Mouse (Mus musculus) midbrain, embryonic 13.5 days (tissue): Measurements from ENCODE around the gene Dyrk1a. TPM values are rescaled to one million over a fixed set of nuclear protein-coding genes. Genes with fewer than 3 reads are reported as not detected.

Experiments
- ATAC-seq: fragments of 200-750 bp; cut with Nextera tagmentation; 2 replicates; pipeline ENCODE4 v1.8.0; 2017; ENCODE audit warnings: mild to moderate bottlenecking, moderate TSS enrichment, moderate library complexity
- H3K27ac ChIP-seq: fragments of 300-500 bp; sonication (generic); 2 replicates; pipeline ENCODE4 v1.5.1; 2015; ENCODE audit warnings: inconsistent platforms, mild to moderate bottlenecking, moderate library complexity
- H3K27me3 ChIP-seq: fragments of 300-500 bp; sonication (generic); 2 replicates; pipeline ENCODE4 v1.6.1; 2015; ENCODE audit warnings: mild to moderate bottlenecking, inconsistent platforms
- H3K36me3 ChIP-seq: fragments of 300-500 bp; sonication (generic); 2 replicates; pipeline ENCODE4 v1.6.1; 2015; ENCODE audit warnings: mild to moderate bottlenecking, inconsistent platforms
- H3K4me1 ChIP-seq: fragments of 300-500 bp; sonication (generic); replicated peaks from 2 replicates; pipeline ENCODE4 v1.6.1; 2015; ENCODE audit warnings: inconsistent platforms
- H3K4me2 ChIP-seq: fragments of 300-500 bp; sonication (generic); replicated peaks from 2 replicates; pipeline ENCODE4 v1.6.1; 2015; ENCODE audit warnings: moderate library complexity, mild to moderate bottlenecking, inconsistent platforms
- H3K4me3 ChIP-seq: fragments of 300-500 bp; sonication (generic); replicated peaks from 2 replicates; pipeline ENCODE4 v1.5.1; 2015; ENCODE audit warnings: mild to moderate bottlenecking, inconsistent platforms
- H3K9ac ChIP-seq: fragments of 300-500 bp; sonication (generic); replicated peaks from 2 replicates; pipeline ENCODE4 v1.6.1; 2015; ENCODE audit warnings: mild to moderate bottlenecking, inconsistent platforms
- H3K9me3 ChIP-seq: fragments of 300-500 bp; sonication (generic); 2 replicates; pipeline ENCODE4 v1.6.1; 2016; ENCODE audit warnings: mild to moderate bottlenecking, inconsistent platforms
- WGBS: fragments of 180-500 bp; shearing (Covaris S2); methylation state at CpG from one replicate; pipeline ENCODE4 v1.1.7; 2015; 5-methylcytosine and 5-hydroxymethylcytosine counted together
- polyA plus RNA-seq: library from polyadenylated mRNA; unstranded; fragments of >200 nt; fragmentation: Nextera tagmentation; extraction: Ambion mirVana; gene quantifications from 2 replicates; pipeline ENCODE4 v1.2.1, GENCODE M21; 2015

Gene Dyrk1a
- polyA plus RNA-seq, 1 experiment from 2014 or later = 11.7 TPM

DNA sequence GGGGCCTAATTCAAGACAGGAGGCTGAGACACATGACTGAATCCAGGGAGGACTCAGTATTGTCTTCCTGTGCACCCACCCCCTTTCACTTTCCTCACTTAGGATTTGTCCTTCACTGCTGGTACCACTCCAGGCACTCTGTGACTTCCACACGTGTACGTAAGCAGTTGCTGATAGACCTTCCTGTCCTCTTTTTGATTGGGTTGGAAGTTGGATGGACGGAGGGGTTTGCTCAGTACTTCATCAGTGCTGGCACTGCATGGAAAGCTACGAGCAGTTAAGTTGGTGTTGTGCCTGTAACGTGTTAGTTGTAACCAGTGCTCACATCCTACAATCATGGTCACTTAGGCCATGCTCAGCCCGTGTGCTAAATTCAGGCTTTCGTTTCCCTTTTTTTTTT is 55.8 kb downstream of the Dyrk1a start:
- H3K36me3 ChIP-seq = no peaks in the 10 kb centered on the region
- no peak overlapping the region for H3K27ac ChIP-seq
- peaks cover 22% of the 10 kb centered on the region for H3K4me1 ChIP-seq
- no peak overlapping the region for H3K4me2 ChIP-seq
- 92% methylated on average over 7 of the region's 7 CpGs for WGBS
- H3K4me3 ChIP-seq = no peak overlapping the region
- H3K9ac ChIP-seq = no peak overlapping the region
- H3K9me3 ChIP-seq = no peaks in the 10 kb centered on the region
- ATAC-seq = no peak
- H3K27me3 ChIP-seq = no peaks in the 10 kb centered on the region

DNA sequence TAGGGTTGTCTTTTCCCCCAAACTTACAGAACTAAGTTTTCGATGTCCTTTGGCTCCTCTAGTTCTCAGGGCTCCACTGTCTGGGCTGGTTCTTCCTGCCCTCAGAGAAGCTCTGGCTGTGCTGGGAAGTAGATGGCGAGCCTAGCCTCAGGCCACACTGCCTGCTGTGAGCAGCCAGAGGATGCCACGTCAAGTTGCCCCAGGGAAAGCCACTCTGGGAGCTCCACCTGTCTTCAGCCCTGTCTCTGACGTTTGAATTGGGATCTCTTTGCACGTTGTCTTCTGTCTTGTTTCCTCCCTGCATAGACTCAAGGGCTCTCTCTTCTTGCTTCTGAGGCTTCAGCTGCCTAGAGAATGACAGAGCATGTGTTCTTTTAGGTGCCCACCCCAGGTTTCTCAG is 57.9 kb downstream of the Dyrk1a start:
- ATAC-seq = no peak
- H3K27ac ChIP-seq = peak overlapping the region; percentile 25; the same call in 1 of the 2 replicates

DNA sequence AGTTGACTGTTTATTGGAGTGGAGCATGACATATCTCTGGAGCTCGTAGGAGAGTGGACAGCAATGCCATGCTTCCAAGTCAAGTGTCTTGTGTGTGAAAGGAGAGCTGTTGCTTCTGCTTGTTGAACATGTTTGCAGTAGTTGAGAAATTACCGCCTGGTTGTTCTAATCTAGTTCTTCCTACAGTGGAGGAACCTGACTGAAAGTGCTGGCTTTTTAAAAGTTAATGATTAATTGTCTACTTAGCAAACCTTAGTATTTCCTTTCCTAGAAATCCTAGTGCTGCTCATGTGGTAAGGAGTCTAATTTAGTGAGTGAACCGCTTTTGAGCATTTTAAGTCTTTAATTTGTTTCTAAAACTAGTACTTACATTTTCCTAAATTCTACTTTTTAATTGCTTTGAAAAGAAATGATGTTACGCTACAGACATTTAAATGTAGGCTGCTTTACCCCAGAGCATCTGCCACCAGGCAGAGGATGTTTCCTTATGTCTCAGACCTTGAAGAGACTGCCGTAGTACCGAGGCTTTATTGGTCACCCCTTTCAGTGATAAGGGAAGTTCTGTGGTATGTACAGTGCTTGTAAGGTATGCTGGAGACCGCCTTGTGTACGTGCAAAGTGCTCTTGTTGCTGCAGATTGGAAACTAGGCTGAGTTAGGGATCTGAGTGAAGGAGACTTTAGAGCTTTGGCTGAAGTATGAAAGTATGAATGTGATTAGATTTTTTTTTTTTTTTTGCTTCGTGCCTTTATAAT is 59.3 kb downstream of the Dyrk1a start:
- Histone ChIP-seq H3K4me3 (no peak overlapping the region), H3K4me1 (peaks cover 39% of the 10 kb centered on the region), H3K9me3 (no peaks in the 10 kb centered on the region), H3K27ac (no peak overlapping the region), H3K36me3 (no peaks in the 10 kb centered on the region), H3K9ac (no peak overlapping the region), H3K27me3 (no peaks in the 10 kb centered on the region), H3K4me2 (no peak overlapping the region)
- 91% methylated on average over 9 of the region's 9 CpGs for WGBS
- no peak for ATAC-seq

More for the DNA sequence above, 57.9 kb downstream of the Dyrk1a start:
- Histone ChIP-seq H3K36me3 (no peaks in the 10 kb centered on the region), H3K9me3 (no peaks in the 10 kb centered on the region), H3K4me3 (no peak overlapping the region), H3K4me2 (no peak overlapping the region), H3K4me1 (peaks cover 28% of the 10 kb centered on the region), H3K27me3 (no peaks in the 10 kb centered on the region), H3K9ac (no peak overlapping the region)
- WGBS = 60% methylated on average over 5 of the region's 5 CpGs

DNA sequence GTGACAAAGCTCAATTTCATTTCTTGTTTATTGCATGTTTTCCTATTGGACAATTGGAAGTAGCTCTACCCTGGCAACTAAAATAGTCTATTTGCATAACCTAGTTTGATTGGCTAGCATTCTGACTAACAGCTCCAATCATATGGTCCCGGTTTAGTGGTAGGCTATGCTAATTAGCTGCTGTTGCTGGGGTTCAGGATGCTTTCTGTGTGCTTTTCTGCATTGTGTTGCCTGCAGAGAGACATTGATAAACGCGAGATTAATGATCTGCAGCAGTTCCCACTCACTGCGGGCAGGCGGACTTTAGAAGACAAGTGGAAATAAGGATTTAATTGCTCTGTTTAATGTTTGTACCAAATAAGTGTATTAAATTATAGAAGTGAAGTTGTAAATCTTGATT is 62.2 kb downstream of the Dyrk1a start:
- no peak overlapping the region for H3K9ac ChIP-seq
- no peak overlapping the region for H3K4me3 ChIP-seq
- no peaks in the 10 kb centered on the region for H3K9me3 ChIP-seq
- H3K4me2 ChIP-seq = no peak overlapping the region; the same call in 1 of the 2 replicates
- peaks cover 39% of the 10 kb centered on the region for H3K4me1 ChIP-seq
- ATAC-seq = peak; percentile 92
- H3K27me3 ChIP-seq = no peaks in the 10 kb centered on the region
- peak overlapping the region; percentile 30; the same call in 1 of the 2 replicates for H3K27ac ChIP-seq
- WGBS = 7% methylated on average over 5 of the region's 5 CpGs
- no peaks in the 10 kb centered on the region for H3K36me3 ChIP-seq

DNA sequence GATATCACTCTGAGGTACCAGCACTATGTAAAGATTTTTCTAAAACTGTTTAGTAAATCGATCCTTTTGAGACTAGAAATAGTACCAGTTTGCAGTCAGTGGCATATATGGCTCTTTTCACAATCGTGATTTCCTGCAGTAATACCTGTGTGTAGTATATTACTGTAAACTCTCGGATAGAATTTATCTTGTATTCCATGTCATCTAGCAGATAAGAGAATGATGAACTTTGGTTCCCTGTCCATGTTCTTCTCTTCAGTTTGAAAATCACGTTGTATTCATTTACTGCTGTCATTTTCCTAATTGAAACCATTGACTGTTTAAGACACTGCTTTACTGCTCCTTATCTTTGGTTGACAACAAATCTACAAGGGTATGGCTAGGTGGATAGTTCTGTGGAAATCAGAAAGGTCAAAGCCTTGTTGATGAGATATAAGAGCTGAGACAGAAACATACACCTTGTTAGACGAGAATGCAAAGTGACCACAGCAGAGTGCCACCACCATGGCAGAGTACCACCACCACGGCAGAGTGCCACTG is 62.7 kb downstream of the Dyrk1a start:
- H3K4me1 ChIP-seq = peaks cover 38% of the 10 kb centered on the region
- H3K36me3 ChIP-seq = no peaks in the 10 kb centered on the region
- no peak overlapping the region for H3K9ac ChIP-seq
- 87% methylated on average over 6 of the region's 6 CpGs for WGBS
- no peaks in the 10 kb centered on the region for H3K27me3 ChIP-seq
- H3K9me3 ChIP-seq = no peaks in the 10 kb centered on the region
- no peak overlapping the region for H3K4me3 ChIP-seq
- H3K4me2 ChIP-seq = no peak overlapping the region
- peak; percentile 7; the same call in 1 of the 2 replicates for ATAC-seq
- peak overlapping the region; percentile 0; the same call in 1 of the 2 replicates for H3K27ac ChIP-seq

DNA sequence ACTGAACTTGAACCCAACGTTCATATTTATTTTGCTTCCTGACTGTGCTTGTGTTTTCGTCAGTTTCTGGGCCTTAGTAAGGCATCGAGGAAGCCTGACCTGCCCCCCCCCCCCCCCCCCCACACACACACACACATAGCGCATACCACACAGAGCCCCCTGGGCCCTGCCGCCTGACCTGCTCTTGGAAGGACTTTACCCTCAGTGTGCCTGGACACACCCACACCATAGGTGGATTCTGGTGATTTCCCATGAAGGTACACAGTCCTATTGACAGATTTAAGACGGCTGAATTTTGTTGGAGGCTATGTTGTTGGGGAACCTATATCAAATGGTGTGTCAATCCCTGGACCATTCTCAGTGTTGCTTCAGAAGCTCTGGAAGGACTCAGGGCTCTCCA is 63.2 kb downstream of the Dyrk1a start:
- Histone ChIP-seq H3K27ac (no peak overlapping the region), H3K27me3 (no peaks in the 10 kb centered on the region), H3K4me2 (no peak overlapping the region), H3K36me3 (no peaks in the 10 kb centered on the region), H3K9me3 (no peaks in the 10 kb centered on the region), H3K4me3 (no peak overlapping the region), H3K4me1 (peaks cover 36% of the 10 kb centered on the region), H3K9ac (no peak overlapping the region)
- peak; percentile 62; the same call in 1 of the 2 replicates for ATAC-seq
- WGBS = 87% methylated on average over 6 of the region's 6 CpGs

DNA sequence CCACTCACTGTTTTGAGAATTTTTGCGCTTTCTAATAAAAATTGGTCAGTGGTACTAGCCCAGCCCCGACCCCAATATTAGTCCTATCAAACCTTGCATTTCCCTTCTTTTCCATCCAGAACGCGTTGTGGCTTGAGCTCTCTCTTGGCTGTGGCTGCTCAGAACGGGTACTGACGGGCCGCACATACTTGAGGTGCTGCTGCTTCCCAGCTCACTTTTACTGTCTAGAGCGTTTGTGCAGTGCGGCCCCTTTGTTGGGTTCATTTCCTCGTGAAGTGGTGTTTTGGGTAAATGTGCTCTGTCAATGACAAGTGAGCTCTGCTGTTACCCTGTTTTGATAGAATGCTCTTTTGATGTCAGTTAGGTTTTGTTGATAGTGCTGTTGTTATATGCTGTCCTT is 67.6 kb downstream of the Dyrk1a start:
- Histone ChIP-seq H3K27me3 (no peaks in the 10 kb centered on the region), H3K36me3 (no peaks in the 10 kb centered on the region), H3K9ac (no peak overlapping the region), H3K9me3 (no peaks in the 10 kb centered on the region), H3K4me2 (no peak overlapping the region), H3K4me1 (peaks cover 24% of the 10 kb centered on the region), H3K27ac (no peak overlapping the region), H3K4me3 (no peak overlapping the region)
- WGBS = 83% methylated on average over 10 of the region's 10 CpGs
- ATAC-seq = no peak

DNA sequence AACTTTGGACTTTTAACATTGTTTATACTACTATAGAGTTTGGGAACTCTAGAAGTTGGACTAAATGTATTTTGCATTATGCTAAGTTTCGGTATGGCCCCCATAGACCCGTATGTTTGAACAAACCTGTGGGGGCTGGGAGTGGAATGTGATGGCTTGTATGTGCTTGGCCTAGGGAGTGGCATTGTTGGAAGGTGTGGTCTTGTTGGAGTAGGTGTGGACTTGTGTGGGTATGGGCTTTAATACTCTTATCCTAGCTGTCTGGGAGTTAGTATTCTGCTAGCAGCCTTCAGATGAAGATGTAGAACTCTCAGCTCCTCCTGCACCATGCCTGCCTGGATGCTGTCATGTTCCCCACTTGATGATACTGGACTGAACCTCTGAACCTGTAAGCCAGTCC is 72.0 kb downstream of the Dyrk1a start:
- ATAC-seq = no peak
- Histone ChIP-seq H3K4me1 (peaks cover 10% of the 10 kb centered on the region), H3K4me2 (no peak overlapping the region), H3K27ac (no peak overlapping the region), H3K36me3 (no peaks in the 10 kb centered on the region), H3K9me3 (no peaks in the 10 kb centered on the region), H3K4me3 (no peak overlapping the region), H3K27me3 (no peaks in the 10 kb centered on the region), H3K9ac (no peak overlapping the region)
- WGBS = 93% methylated on average over 2 of the region's 2 CpGs

DNA sequence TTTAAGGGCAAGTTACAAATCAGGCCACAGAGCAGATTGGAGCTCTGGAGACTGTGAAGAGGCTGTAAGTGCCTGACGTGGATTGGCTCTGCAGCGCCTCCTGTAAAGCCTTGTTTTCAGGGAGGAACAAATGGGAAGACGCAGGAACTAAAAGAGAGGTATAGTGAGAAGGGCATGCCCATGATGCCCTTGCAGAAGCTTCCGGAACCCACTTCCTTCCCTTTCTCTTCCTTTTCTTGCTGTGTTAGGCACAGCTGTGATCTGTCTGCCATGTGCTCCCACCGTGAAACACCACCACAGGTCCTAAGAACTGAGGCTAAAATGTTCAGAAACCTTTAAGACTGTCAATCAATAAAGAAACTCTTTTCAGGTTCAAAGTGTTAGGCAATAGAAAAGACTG is 77.3 kb downstream of the Dyrk1a start:
- Histone ChIP-seq H3K9me3 (no peaks in the 10 kb centered on the region), H3K4me3 (no peak overlapping the region), H3K36me3 (no peaks in the 10 kb centered on the region), H3K4me2 (no peak overlapping the region), H3K9ac (no peak overlapping the region), H3K27me3 (no peaks in the 10 kb centered on the region), H3K27ac (no peak overlapping the region), H3K4me1 (peaks cover 22% of the 10 kb centered on the region)
- ATAC-seq = no peak
- 77% methylated on average over 5 of the region's 5 CpGs for WGBS

DNA sequence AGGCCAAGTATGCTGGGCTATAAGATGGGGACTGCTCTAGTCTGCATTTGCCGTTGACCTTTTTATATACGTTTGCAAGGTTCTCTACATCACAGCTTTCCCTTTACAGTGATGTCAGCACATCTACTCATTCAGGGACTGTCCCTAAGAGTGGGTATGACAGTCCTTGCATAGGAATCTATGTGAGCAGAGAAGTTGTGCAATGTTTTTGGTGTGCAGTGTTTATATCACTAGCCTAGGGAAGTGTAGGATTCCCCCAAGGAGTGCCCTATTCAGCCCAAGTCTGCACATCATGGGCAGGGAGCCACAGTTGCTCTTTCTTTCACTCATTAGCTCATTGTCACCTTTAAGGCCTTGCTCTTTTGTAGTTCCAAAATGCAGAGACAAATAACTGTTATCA is 78.1 kb downstream of the Dyrk1a start:
- Histone ChIP-seq H3K9me3 (no peaks in the 10 kb centered on the region), H3K4me3 (no peak overlapping the region), H3K9ac (no peak overlapping the region), H3K27ac (no peak overlapping the region), H3K36me3 (no peaks in the 10 kb centered on the region), H3K4me1 (peaks cover 23% of the 10 kb centered on the region), H3K4me2 (no peak overlapping the region), H3K27me3 (no peaks in the 10 kb centered on the region)
- 94% methylated on average over 2 of the region's 2 CpGs for WGBS
- ATAC-seq = no peak

DNA sequence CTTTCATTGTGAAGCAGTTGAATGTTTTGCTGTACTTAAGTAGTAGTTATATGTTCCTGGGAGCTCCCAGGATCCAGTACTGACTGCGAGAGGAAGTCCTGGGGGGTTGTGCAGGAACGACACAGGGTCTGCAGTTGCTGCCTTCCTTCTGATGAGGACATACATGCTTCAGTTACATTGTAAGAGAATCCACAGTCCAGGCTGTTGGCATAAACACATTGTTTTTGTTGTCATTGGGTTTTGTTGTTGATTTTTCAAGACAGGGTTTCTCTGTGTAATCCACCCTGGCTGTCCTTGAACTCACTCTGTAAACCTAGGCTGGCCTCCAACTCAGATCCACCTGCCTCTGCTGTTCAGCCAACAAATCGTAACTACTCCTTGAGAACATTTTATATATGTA is 80.1 kb downstream of the Dyrk1a start:
- peaks cover 32% of the 10 kb centered on the region for H3K4me1 ChIP-seq
- no peak overlapping the region for H3K4me3 ChIP-seq
- ATAC-seq = no peak
- H3K9ac ChIP-seq = no peak overlapping the region
- no peaks in the 10 kb centered on the region for H3K9me3 ChIP-seq
- no peaks in the 10 kb centered on the region for H3K36me3 ChIP-seq
- 92% methylated on average over 3 of the region's 3 CpGs for WGBS
- H3K27me3 ChIP-seq = no peaks in the 10 kb centered on the region
- no peak overlapping the region for H3K4me2 ChIP-seq
- H3K27ac ChIP-seq = no peak overlapping the region

DNA sequence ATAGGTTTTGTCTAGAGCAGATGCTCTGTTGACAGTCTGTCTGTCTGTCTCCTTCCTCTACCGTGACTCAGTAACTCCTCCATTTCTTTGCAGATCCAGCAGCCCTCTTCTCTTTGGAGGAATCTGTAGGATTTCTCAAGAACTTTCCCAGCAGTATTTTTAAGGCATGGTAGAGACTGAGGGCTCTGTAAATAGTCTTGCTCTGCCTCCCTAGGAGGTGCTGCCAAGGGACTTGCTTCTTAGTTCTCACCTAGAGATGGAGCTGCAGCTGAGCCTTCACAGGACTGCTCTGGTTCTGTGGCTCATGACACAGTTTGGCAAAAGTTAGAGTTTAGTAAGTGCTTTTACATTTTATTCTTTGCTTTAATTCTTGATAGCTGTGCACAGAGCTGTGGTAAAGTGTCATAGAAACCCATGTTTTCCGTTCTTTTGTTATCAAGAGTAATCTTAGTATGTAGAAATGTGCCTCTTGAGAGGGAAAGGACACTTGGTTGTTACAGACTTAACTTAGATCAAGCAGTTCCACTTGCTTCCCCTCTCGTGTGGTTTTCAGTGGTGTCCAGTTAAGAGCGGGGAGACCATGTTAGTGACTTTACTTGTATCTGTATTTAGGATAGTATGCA is 82.4 kb downstream of the Dyrk1a start:
- Histone ChIP-seq H3K9me3 (no peaks in the 10 kb centered on the region), H3K27me3 (no peaks in the 10 kb centered on the region), H3K36me3 (no peaks in the 10 kb centered on the region), H3K4me1 (peaks cover 42% of the 10 kb centered on the region), H3K4me2 (no peak overlapping the region), H3K9ac (no peak overlapping the region), H3K4me3 (no peak overlapping the region), H3K27ac (no peak overlapping the region)
- 78% methylated on average over 4 of the region's 4 CpGs for WGBS
- ATAC-seq = no peak
